Mouse (Mus musculus) heart, embryonic 16.5 days (tissue): ENCODE measurements around the gene Celf2. TPM values are rescaled to one million over a fixed set of nuclear protein-coding genes. Genes with fewer than 3 reads are reported as not detected.

ENCODE experiments used
- ATAC-seq: fragments of 200-750 bp; cut with Nextera tagmentation; replicated peaks from 2 replicates; pipeline ENCODE4 v1.8.0; 2017; ENCODE audit warnings: moderate number of reproducible peaks; ENCODE audit not compliant: insufficient read depth, low FRiP score; ENCODE audit errors: extremely low read depth
- H3K27ac ChIP-seq: fragments of 300-500 bp; sonication (generic); 2 replicates; pipeline ENCODE4 v1.5.1; 2014; ENCODE audit warnings: mild to moderate bottlenecking, low read length, control low read depth, moderate library complexity
- H3K27me3 ChIP-seq: fragments of 300-500 bp; sonication (generic); 2 replicates; pipeline ENCODE4 v1.6.1; 2014; ENCODE audit warnings: low read length, mixed read lengths; ENCODE audit not compliant: control insufficient read depth, insufficient read depth
- H3K36me3 ChIP-seq: fragments of 300-500 bp; sonication (generic); 2 replicates; pipeline ENCODE4 v1.6.1; 2014; ENCODE audit not compliant: control insufficient read depth, insufficient read depth
- H3K4me1 ChIP-seq: fragments of 300-500 bp; sonication (generic); 2 replicates; pipeline ENCODE4 v1.6.1; 2014; ENCODE audit warnings: low read length, mixed read lengths; ENCODE audit not compliant: control insufficient read depth, insufficient read depth
- H3K4me2 ChIP-seq: fragments of 300-500 bp; sonication (generic); 2 replicates; pipeline ENCODE4 v1.6.1; 2014; ENCODE audit warnings: low read depth, mild to moderate bottlenecking, control low read depth, low read length
- H3K4me3 ChIP-seq: fragments of 300-500 bp; sonication (generic); 2 replicates; pipeline ENCODE4 v1.5.1; 2014; ENCODE audit warnings: mild to moderate bottlenecking, control low read depth, low read length
- H3K9ac ChIP-seq: fragments of 300-500 bp; sonication (generic); 2 replicates; pipeline ENCODE4 v1.6.1; 2014; ENCODE audit warnings: low read length, control low read depth
- H3K9me3 ChIP-seq: fragments of 300-500 bp; sonication (generic); replicated peaks from 2 replicates; pipeline ENCODE4 v1.6.1; 2016; ENCODE audit warnings: low read length; ENCODE audit not compliant: control insufficient read depth
- WGBS: fragments of 180-500 bp; shearing (Covaris S2); extraction: QIAGEN DNeasy Blood & Tissue Kit; methylation state at CpG from one replicate; pipeline ENCODE4 v1.1.7; 2014; 5-methylcytosine and 5-hydroxymethylcytosine counted together
- polyA plus RNA-seq: library from polyadenylated mRNA; unstranded; fragments of >200 nt; fragmentation: Nextera tagmentation; extraction: Ambion mirVana; gene quantifications from 2 replicates; pipeline ENCODE4 v1.2.1, GENCODE M21; 2015

The Celf2 gene
- polyA plus RNA-seq, 1 experiment from 2014 or later = 70.2 TPM

- no peaks in the 10 kb centered on the region for H3K36me3 ChIP-seq
- H3K27ac ChIP-seq = no peak overlapping the region
- no peak overlapping the region for H3K4me3 ChIP-seq
- no peaks in the 10 kb centered on the region for H3K4me1 ChIP-seq
- H3K4me2 ChIP-seq = no peak overlapping the region
- H3K9me3 ChIP-seq = no peaks in the 10 kb centered on the region
- no peaks in the 10 kb centered on the region for H3K27me3 ChIP-seq
- no peak for ATAC-seq
- 58% methylated on average over 5 of the region's 5 CpGs for WGBS
- no peak overlapping the region for H3K9ac ChIP-seq
These were observed 483.8 kb downstream of the Celf2 start for GRCm38 (mm10) chr2:7025594-7025993.

- WGBS = 40% methylated on average over 3 of the region's 3 CpGs
These were observed 487.2 kb downstream of the Celf2 start for GRCm38 (mm10) chr2:7022184-7022583.

GRCm38 (mm10) chr2:7017384-7018113 is 491.8 kb downstream of the Celf2 start:
- H3K27me3 ChIP-seq = no peaks in the 10 kb centered on the region
- H3K9ac ChIP-seq = no peak overlapping the region
- 87% methylated on average over 6 of the region's 6 CpGs for WGBS
- peaks cover 2% of the 10 kb centered on the region; the same call in 1 of the 2 replicates for H3K36me3 ChIP-seq
- H3K9me3 ChIP-seq = no peaks in the 10 kb centered on the region
- H3K4me1 ChIP-seq = no peaks in the 10 kb centered on the region
- H3K4me2 ChIP-seq = no peak overlapping the region
- no peak for ATAC-seq
- H3K27ac ChIP-seq = no peak overlapping the region
- H3K4me3 ChIP-seq = no peak overlapping the region

More at GRCm38 (mm10) chr2:7022184-7022583, 487.2 kb downstream of the Celf2 start:
- H3K27me3 ChIP-seq = no peaks in the 10 kb centered on the region
- no peak overlapping the region for H3K9ac ChIP-seq
- H3K27ac ChIP-seq = no peak overlapping the region
- H3K4me1 ChIP-seq = no peaks in the 10 kb centered on the region
- H3K4me2 ChIP-seq = no peak overlapping the region
- H3K9me3 ChIP-seq = no peaks in the 10 kb centered on the region
- no peak for ATAC-seq
- peaks cover 2% of the 10 kb centered on the region; the same call in 1 of the 2 replicates for H3K36me3 ChIP-seq
- H3K4me3 ChIP-seq = no peak overlapping the region

GRCm38 (mm10) chr2:7013126-7013525 is 496.2 kb downstream of the Celf2 start:
- Histone ChIP-seq H3K27ac (no peak overlapping the region), H3K9ac (no peak overlapping the region), H3K4me1 (no peaks in the 10 kb centered on the region)

GRCm38 (mm10) chr2:7006816-7007215 is 502.5 kb downstream of the Celf2 start:
- Histone ChIP-seq H3K27ac (no peak overlapping the region), H3K9me3 (no peaks in the 10 kb centered on the region), H3K4me1 (no peaks in the 10 kb centered on the region), H3K4me3 (no peak overlapping the region), H3K4me2 (no peak overlapping the region), H3K36me3 (no peaks in the 10 kb centered on the region), H3K9ac (no peak overlapping the region), H3K27me3 (no peaks in the 10 kb centered on the region)
- 79% methylated on average over 3 of the region's 3 CpGs for WGBS
- no peak for ATAC-seq

More at GRCm38 (mm10) chr2:7013126-7013525, 496.2 kb downstream of the Celf2 start:
- Histone ChIP-seq H3K27me3 (no peaks in the 10 kb centered on the region), H3K36me3 (no peaks in the 10 kb centered on the region), H3K4me3 (no peak overlapping the region), H3K9me3 (no peaks in the 10 kb centered on the region), H3K4me2 (no peak overlapping the region)
- WGBS = 86% methylated on average over 5 of the region's 5 CpGs
- ATAC-seq = no peak

- no peaks in the 10 kb centered on the region for H3K4me1 ChIP-seq
- H3K36me3 ChIP-seq = no peaks in the 10 kb centered on the region
- H3K9me3 ChIP-seq = no peaks in the 10 kb centered on the region
- WGBS = 40% methylated on average over 2 of the region's 2 CpGs
- H3K27ac ChIP-seq = no peak overlapping the region
- H3K9ac ChIP-seq = no peak overlapping the region
- no peaks in the 10 kb centered on the region for H3K27me3 ChIP-seq
- ATAC-seq = no peak
- no peak overlapping the region for H3K4me3 ChIP-seq
- no peak overlapping the region for H3K4me2 ChIP-seq
These were observed 507.4 kb downstream of the Celf2 start for GRCm38 (mm10) chr2:7001967-7002366.

GRCm38 (mm10) chr2:6991010-6991421 is 518.3 kb downstream of the Celf2 start:
- Histone ChIP-seq H3K36me3 (no peaks in the 10 kb centered on the region), H3K4me1 (peaks cover 12% of the 10 kb centered on the region), H3K27ac (peak overlapping the region; percentile 72), H3K4me3 (0 out of 2 replicates have a peak overlapping the region, but pooled peaks have one; percentile 12), H3K4me2 (peak overlapping the region; percentile 41; the same call in 1 of the 2 replicates), H3K27me3 (no peaks in the 10 kb centered on the region), H3K9ac (no peak overlapping the region), H3K9me3 (no peaks in the 10 kb centered on the region)
- ATAC-seq = peak; percentile 76
- WGBS = 35% methylated on average over 5 of the region's 5 CpGs

- ATAC-seq = no peak
- Histone ChIP-seq H3K4me3 (no peak overlapping the region), H3K4me1 (peaks cover 6% of the 10 kb centered on the region), H3K36me3 (no peaks in the 10 kb centered on the region), H3K9me3 (no peaks in the 10 kb centered on the region), H3K4me2 (no peak overlapping the region), H3K27ac (no peak overlapping the region), H3K27me3 (no peaks in the 10 kb centered on the region), H3K9ac (no peak overlapping the region)
- 81% methylated on average over 4 of the region's 4 CpGs for WGBS
These were observed 523.7 kb downstream of the Celf2 start for GRCm38 (mm10) chr2:6985706-6986105.

- 87% methylated on average over 6 of the region's 6 CpGs for WGBS
- Histone ChIP-seq H3K27me3 (no peaks in the 10 kb centered on the region), H3K4me1 (no peaks in the 10 kb centered on the region), H3K36me3 (no peaks in the 10 kb centered on the region), H3K4me3 (no peak overlapping the region), H3K27ac (no peak overlapping the region), H3K9me3 (no peaks in the 10 kb centered on the region), H3K4me2 (no peak overlapping the region), H3K9ac (no peak overlapping the region)
- ATAC-seq = no peak
These were observed 525.5 kb downstream of the Celf2 start for GRCm38 (mm10) chr2:6983902-6984301.
